Mouse (Mus musculus) adrenal gland (tissue): ENCODE data around the gene Cd70.

Experiments used
- intact Hi-C: fragments of 180-260 bp; cut with DNase I; formaldehyde crosslinking; loops from one replicate; pipeline ENCODE4 v1.15.1; 2025
- long read RNA-seq, 2 experiments: library from polyadenylated mRNA; unstranded; transcript quantifications; one replicate each; pipeline ENCODE4 v2.0.0; 2020; ENCODE audit warnings: borderline replicate concordance in 1 of 2; ENCODE audit not compliant: insufficient replicate concordance in 1 of 2

Gene Cd70
- long read RNA-seq, experiment 1, result 0 reads
- long read RNA-seq, experiment 2, result 0 reads

DNA sequence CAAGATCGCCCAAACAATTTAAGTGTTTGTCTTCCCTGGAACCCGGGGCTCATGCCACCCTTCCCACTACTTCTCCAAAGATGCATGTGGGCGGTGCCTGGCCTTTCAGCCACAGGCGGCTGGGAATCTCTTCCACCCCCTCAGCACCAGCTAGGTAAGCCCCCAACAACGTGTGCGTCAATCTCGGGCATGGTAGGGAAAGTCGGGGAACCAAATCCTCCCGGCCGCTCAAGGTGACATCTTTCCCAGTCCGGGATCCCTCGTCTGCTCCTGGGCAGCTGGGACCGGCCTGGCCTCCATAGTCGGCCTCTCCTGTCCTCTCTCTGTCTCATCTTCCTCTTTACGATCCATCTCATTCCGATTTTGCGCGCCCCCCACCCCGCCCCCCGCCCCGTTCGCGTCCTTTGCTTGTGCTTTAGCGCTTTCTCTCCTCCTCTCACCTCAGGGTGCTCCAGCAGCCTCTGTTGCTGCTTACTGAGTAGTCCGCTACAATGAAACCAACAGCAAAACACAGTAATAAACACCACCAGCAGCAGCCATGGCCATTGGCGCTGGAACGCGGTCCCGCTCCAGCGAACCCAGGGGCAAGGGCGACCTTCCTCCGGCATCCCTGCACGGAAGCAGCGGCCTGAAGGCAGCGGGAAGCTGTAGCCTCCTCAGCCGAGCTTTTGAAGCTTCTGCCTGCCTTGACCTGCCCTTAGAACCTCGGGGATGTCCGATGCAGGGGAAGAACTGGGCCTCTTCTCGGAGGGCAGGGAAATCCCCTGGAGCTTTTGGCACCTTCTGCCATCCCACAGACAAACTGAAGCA, at the start of gene Cd70:
Gene Cd70 (minus strand): TSS at position 784 of the 810 bp plus-strand sequence.
- intact Hi-C loops, result no loop called here

DNA sequence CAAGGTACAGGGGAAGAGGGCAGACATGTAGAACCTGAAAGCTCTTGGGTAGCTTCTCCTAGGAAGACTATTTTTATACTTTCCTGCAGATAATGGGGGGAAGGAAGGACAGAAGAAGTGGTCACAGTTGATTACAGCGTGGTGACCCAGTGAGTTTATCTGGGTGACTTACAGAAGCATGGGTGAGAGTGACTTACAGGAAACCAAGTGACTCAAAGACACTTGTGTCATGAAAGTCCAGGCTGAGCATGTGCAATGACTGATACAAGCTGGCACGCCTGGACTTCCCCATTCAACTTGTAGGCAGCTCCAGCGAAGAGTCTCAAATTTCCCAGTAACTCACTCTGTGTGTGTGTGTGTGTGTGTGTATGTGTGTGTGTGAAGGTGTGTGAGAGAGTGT, 48.7 kb upstream of the Cd70 start:
- intact Hi-C loops, result no loop called here

DNA sequence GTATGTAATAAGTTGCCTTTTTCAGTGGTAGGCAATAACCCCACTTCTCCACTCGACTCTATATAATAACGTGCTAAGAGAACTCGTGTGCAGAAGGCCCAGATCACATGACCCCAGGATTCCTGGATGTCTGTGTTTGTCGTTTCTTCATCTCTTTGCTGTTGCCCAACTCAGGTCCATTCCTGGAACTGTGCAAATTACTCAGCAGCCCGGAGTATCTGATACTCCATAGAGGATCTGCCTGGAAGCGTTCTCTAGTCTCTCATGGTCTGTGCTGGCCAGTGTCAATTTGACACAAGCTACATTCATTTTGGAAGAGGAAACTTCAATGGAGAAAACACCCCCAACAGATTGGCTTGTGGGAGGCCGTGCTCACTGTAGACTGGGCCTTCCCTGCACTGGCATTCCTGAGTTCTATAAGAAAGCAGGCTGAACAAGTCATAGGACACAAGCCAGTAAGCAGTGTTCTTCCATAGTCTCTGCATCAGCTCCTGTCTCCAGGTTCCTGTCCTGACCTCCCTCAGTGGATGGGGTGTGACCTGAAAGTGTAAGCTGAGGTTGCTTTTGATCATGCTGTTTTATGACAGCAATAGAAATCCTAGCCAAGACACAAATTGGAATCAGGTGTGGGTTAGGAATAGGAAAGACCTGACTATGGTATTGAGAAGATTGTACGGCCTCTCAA, 45.9 kb upstream of the Cd70 start:
- intact Hi-C loops, result no loop called here

DNA sequence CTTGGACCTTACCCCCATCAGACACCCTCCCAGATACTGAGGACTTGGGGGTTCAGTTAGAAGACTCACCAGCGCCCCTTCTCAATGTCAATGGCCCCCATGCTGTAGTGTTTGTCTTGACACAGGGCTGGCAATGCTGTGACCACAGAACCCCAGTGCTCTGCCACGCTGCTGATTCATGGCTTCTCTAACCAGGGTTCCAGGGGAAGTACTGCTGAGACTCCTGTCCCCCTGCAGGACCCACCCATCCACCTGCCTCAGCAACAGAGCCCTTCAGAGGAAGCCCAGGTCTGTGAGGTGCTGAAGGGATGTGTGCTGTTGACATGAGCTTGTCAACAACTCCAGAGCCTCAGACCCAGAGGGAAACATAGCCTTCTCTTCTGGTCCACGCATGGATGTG, 45.2 kb upstream of the Cd70 start:
- intact Hi-C loops, result no loop called here

DNA sequence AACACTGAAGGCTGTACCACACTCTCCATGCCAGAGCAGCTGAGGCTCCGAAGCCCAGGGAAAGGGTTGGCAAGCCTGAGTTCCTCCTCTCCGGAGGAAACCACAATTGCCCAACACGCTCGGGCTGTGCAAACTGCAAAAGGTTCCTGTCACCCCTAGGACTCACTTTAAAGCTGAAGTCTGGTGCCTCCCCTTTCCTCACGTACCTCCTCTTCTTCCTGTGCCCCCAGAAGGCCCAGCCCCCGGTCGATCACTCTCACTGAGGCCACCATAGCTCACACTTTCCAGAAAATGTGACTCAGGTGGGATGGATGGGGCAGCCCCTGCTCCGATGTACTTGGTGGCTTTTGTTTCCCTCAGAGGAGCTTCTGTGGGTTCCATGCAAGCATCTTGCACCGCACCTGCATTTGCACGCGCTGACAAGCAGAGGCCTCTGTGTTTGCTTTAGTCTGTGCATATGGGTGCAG, 44.5 kb upstream of the Cd70 start, which contains the start of gene Tnfsf14:
Gene Tnfsf14 (minus strand): TSS at position 137 of the 467 bp plus-strand sequence.
- intact Hi-C loops, result no loop called here

DNA sequence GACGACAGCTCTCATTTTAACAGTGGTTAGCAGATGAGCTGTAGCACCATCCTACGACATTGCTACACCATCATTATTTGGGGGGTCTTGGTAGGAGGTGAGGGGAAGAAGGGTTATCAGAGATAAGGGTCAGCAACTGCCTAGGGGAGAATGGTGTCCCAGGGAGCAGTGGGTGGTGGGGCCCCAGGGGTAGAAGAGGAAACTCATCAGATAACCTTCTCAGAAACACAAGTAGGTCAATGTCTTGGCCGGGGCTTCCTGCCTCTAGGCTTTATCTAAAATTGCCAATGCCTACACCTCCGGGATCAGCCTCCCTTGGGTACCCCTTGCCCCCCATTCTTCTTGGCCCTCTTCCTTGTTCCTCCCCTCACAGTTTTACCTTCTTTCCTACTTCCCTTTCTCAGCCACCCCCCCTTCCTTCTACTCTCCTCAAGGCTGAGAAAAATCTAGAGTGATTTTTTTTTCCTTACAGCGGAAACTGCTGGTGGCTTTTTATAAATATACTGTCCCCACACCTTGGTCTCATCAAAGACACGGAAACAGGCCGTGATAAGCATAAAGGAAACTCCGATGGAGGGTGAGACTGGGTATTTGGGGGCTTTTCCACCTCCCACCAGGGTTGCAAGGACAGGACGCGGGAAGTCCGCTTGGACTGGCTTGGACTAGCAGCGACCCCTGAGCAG, 39.1 kb upstream of the Cd70 start:
- intact Hi-C loops, result no loop called here

DNA sequence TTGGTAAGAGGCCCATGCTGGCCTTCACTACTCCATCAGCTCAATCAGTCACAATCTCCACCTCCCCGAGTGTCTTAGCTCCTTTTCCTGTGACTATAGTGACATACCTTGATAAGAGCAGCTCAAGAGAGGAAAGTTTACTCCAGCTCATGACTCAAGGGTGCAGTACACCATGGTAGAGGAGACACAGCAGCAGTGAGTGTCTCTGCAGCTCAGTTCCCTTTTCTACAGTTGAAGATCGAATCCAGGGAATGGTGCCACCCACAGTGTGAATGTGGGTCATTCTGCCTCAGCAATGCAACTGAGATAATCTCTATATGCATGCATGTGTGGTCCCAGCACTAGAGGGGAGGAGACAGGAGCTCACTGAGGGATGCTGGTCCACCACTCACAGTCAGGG, 36.1 kb upstream of the Cd70 start:
- intact Hi-C loops, result no loop called here

DNA sequence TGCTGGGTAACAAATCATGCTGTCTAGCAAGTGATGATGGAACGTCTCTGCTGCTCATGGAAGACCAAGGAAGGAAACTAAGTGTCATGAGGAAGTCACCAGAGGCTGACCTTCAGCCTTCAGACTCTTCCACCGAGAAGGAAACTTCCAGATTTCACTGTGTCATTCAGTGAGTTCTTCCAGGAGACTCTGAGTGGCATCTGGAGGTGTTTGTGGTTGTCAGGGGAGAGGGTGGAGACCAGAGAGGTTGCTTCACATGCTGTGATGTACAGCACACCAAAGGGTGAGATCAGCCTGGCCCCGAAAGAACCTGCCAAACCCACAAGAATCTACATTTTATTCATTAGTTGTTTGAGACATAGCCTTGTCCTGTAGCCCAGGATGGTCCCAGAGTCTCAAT, 33.3 kb upstream of the Cd70 start:
- intact Hi-C loops, result no loop called here

DNA sequence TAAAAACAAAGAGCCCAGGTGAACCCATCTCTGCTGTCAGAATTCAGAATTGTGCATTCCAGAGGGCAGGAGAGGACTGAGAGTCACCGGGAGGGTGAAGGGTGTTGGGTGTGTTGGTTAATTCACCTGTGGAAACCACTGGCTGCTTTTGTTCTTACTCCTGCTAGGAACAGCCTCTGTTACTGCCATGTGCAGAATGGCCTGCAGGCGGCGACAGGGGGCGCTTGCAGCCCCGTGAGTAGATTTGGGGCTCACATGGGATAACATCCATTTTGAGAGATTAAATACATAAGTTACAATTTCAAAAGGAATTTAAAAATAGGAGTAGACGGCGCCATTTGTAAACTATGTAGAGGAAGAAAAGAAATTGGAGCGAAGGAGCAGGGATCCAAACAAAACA, 30.8 kb upstream of the Cd70 start:
- intact Hi-C loops, result no loop called here

DNA sequence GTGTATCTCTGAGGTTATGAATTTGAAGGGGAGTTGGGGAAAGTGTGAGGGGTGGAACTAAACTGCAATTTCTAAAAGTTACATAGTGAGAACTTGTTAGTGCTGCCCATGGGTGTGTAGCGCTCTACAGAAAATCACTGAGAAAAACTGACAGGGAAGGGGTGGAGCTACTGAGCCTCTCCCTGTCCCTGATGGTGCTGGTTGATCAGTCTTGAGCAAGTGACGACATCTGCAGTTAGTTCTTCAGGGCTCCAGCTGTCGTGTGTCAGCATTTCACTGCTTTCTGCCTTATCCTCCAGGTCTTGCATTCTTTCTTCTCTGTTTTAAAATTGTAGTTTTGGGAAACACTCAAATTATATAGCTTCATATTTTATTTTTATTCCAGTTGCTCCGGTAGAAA, 23.8 kb upstream of the Cd70 start:
- intact Hi-C loops, result no loop called here

DNA sequence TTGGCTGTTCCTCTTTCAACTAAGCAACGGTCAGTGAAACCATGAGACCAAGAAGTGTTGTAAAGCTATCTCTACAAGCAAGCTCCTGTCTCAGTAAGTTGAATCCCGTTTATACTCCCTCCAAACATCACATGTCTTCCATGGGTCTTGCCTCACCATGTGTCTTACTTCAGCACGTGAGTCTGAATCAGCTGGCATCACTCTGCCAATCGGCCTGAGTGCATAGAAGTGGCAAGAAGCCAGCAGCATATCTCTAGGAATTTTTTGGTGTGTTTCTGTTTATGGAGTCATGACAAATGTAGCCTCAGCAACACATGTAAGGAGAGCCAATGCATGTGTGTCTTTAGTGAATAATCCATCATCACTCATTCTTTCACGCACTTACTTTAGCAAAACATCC, 22.8 kb upstream of the Cd70 start:
- intact Hi-C loops, result no loop called here

DNA sequence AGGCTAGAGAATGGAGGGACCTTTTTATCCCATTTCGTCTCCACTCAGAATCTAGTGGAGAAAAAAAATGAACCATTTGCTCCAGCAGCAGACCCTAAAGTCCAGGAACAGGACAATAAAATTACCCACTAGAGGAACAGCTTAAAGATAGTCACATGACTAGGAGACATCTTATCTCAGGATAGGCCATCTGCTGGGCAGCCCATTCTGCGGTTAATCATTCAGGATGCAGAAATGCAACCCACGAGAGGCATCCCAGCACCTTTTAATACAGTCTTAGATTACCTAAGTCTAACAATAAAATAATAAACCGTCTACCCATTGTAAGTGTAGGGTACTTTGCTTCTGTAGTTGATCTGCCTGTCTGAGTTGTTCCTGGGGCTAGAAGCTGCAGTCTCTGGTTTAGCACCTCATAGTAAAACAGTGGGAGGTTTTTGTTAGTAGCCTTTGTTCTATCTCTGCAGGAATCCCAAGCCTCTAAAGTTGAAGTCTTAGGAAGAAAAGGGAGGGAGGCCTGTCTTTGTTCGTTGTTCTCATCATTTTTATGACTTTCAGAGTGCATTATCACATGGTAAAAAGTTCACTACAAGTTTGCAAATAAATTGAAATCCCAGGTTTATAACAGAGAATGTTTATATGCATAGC, 21.2 kb upstream of the Cd70 start:
- intact Hi-C loops, result no loop called here

DNA sequence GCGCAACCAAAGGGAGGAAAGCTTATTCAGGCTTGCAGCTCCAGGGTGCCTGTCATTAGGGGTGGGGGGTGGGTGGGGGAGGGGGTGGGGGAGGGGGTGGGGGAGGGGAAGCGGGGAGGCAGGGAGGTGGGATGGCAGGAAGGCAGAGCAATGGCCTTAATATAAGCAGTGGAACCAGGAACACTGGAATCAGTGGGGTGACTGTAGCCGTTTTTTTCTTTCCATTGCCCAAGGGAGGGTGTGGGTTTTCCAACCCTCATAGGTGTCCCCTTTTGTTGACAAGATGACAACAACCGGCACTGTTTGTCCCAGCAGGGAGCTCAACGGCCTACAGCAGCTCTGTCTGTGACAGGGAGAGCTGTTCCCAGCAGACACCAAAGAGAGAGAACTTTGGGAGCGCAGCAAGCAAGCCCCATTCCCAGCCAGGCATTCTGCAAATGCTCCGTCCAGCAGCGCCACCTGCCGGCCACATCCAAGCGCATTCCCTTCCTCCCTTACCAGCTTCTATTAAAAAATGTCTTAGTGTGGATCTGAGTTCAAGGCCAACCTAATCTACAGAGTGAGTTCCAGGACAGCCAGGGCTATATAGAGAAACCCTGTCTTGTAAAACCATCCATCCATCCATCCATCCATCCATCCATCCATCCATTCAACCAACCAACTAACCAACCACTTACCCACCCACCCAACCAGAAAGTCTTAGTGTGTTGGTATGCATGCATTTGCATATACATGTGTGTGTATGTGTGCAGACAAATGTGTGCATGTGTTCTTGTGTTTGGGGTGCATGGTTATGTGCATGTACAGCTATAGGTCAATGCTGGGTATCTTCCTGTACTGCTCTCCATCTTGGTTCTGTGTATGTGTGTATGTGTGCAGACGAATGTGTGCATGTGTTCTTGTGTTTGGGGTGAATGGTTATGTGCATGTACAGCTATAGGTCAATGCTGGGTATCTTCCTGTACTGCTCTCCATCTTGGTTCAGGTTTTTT, 17.5 kb upstream of the Cd70 start:
- intact Hi-C loops, result loop anchor here (1.0 to 2.0 kb wide), 2 partner anchors 71 to 170 kb away; partner anchors contain the start of gene Alkbh7

DNA sequence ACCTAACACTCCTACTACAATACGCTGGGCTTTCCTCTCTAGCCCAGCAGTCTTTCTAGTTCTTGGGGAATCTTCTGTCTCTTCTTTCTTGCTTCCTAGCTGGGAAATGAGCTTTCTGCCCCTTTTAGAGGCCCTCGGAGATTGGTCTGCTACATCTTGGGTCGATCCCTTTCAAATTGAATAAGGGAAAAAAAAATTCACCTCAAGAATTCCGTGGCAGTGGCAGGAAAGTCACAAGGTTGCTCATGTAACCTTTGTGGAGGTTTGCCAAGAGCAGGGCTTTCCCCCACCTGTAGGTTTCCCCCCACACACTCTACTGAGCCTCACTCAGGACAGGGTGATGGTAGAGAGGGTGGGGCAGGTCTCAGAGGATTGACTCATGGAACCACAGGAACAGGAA, 4.2 kb upstream of the Cd70 start:
- intact Hi-C loops, result no loop called here

DNA sequence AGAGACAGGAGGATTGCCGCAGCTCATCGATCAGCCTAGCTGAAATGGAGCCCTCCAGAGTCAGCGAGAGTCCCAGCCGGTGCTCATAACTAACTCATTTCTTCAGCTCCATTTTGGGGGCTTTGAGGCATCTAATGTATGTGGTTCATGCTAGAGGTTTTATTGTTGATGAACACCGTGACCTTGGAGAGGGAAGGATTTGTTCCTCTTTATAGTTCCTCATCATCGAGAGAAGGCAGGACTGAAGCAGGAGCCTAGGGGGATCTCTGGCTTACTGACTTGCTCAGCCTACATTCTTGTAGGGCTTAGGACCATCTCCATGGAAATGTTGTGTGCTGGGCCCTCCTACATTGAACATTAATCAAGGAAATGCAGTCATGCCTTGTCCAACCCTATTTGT, 3.4 kb upstream of the Cd70 start:
- intact Hi-C loops, result no loop called here

DNA sequence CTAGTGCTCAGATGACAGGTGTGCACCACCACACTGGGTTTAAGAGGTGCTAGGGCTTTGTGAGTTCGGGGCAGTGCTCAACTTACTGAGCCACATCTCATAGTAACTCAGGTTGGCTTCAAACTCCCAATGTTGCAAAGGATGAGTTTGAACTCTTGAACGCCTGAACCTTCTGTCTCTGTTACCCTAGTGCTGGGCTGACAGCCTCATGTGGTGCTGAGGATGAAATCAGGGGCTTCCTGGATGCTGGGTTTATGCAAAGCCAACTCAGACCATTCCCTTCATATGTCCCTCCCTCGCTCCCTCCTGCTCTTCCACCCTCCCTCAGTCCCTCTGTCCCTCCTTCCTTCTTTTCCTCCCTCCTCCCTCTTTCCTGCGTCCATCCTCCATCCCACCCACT, 1.2 kb downstream of the Cd70 start:
- intact Hi-C loops, result no loop called here

DNA sequence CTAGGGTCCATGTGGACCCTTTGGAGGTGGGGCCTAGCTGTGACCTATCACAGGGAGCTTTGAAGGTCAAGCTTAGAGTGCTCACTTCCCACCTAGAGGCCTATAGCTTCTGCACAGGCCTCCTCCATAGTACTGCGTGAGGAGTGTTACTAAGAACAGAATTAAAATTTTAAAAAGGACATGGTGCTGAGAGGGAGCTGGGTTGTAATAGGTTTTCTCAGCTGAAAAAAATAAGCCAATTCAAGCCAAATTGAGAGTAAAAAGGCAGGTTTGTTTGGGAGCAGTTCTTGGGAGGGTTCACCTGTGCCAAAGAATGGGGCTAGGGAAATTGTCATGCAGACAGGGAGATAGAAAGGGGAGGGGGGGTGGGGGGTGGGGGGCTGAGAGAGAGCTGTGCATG, 4.5 kb downstream of the Cd70 start:
- intact Hi-C loops, result no loop called here

DNA sequence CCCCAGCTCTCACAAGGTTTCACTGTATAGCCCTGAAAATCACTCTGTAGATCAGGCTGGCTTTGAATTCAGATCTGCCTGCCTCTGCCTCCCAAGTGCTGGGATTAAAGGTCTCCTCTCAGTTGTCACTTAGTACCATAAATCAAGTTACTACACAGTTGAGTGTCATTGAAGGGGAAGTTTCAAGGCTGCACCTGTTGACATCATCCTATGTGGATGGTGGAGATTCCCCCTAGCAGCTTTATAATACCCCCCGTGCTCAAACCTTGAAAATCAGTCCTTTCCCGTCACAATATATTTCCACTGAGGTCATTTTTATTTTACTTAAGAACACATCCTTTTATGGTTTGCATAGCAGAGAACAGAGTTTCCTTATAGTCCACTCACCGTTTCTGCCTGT, 5.9 kb downstream of the Cd70 start:
- intact Hi-C loops, result no loop called here

DNA sequence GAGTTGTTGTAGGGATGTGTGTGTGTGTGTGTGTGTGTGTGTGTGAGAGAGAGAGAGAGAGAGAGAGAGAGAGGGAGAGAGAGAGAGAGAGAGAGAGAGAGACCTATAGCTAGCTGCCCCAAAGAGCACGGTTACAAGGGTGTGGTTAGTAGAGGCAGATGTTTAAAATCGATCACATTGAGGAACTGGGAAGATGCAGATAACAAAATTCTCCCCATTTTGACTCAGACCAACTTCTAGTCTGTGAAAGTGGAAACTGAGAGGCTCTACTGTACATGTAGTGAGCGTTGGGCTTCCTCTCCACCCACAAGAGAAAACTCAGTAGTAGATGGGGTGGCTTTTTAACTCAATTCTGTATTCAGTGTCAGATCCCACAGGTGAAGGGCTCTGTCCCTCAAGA, 9.9 kb downstream of the Cd70 start:
- intact Hi-C loops, result no loop called here

DNA sequence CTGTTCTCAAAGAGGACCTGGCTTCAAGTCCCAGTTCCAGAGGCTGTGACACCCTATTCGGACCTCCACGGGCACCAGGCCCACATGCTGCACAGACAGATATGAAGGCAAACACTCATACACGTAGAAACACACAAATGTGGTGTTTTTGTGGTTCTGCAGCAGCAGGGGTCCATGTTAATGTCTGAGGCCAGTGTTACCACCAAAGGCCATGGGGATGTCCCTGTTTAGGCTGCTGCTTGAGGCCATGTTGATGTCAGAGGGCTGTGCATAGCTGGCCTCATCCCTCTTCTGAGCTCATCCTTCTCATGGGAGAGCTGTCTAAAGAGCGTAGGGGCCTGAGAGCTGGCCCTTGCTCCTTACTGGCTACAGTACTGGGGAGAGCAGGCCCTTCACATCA, 10.9 kb downstream of the Cd70 start:
- intact Hi-C loops, result no loop called here
